ENCODE assay signal across 8 mouse cellular contexts in genomic region chr1:155158970-155159484, GRCm38 (mm10). TPM values are rescaled to one million over a fixed set of nuclear protein-coding genes. Genes with fewer than 3 reads are reported as not detected.
DNase-seq lines count a peak whose midpoint lies in the region; ATAC-seq and TF ChIP-seq lines count a peak whose summit lies in the region.

No protein-coding gene starts in this region.

- WGBS in spleen, adult 2 months: under 1% methylated on average over 44 of the region's 46 CpGs
- WGBS in intestine, postnatal 0 days: under 1% methylated on average over 46 of the region's 46 CpGs
- WGBS in liver, embryonic 13.5 days (ENCODE audit: insufficient replicate concordance): under 1% methylated on average over 46 of the region's 46 CpGs

- H3K9ac ChIP-seq in intestine, postnatal 0 days (ENCODE audit: low read depth, low read length): peak overlapping the region; percentile 83
- peak overlapping the region; percentile 92 for H3K9ac ChIP-seq in liver, embryonic 13.5 days

- peak; percentile 40 for ATAC-seq in intestine, postnatal 0 days
- no peak; the same call in none of the 2 replicates for ATAC-seq in liver, embryonic 13.5 days (ENCODE audit: low read depth)

- TF ChIP-seq POLR2A in spleen, adult 2 months (IDR thresholded peaks at IDR 0.05; ENCODE audit: low read depth, low read length): no peak

- H3K36me3 ChIP-seq in spleen, adult 2 months (ENCODE audit: control insufficient read depth, insufficient read depth, low read length): no peaks in the 10 kb centered on the region
- no peaks in the 10 kb centered on the region for H3K36me3 ChIP-seq in intestine, postnatal 0 days (ENCODE audit: control insufficient read depth, insufficient read depth)
- no peaks in the 10 kb centered on the region for H3K36me3 ChIP-seq in liver, embryonic 13.5 days

- peak in 1 of 2 experiments; percentile 26 for DNase-seq in spleen, adult 2 months (ENCODE audit: low read depth in 1 of 2, low spot score in 2 of 2)
- no peak for DNase-seq in spleen, adult 12 weeks (ENCODE audit: low spot score)
- peak; percentile 50 to 51 for DNase-seq in cerebellum, postnatal 36 days
- peak; percentile 61 to 71 for DNase-seq in heart, adult 18-20 months
- peak; percentile 31 for DNase-seq in liver, embryonic 13.5 days
- peak; percentile 77 for DNase-seq in naive thymus-derived CD4-positive, alpha-beta T cell, adult 2 months (ENCODE audit: low read depth)
- peak; percentile 56 for DNase-seq in thymus, postnatal 0 days (ENCODE audit: low spot score)

- peak overlapping the region; percentile 83 for H3K4me3 ChIP-seq in spleen, adult 2 months (ENCODE audit: extremely low read depth, insufficient read depth, insufficient read length)
- peak overlapping the region; percentile 99 for H3K4me3 ChIP-seq in intestine, postnatal 0 days (ENCODE audit: low read depth, low read length)
- H3K4me3 ChIP-seq in liver, embryonic 13.5 days (replicated peaks): peak overlapping the region; percentile 97

- no peaks in the 10 kb centered on the region for H3K27me3 ChIP-seq in spleen, adult 2 months (ENCODE audit: control insufficient read depth, insufficient read depth, low read length)
- H3K27me3 ChIP-seq in intestine, postnatal 0 days (replicated peaks; ENCODE audit: control insufficient read depth, insufficient read depth, low read length): no peaks in the 10 kb centered on the region; the same call in 1 of the 2 replicates
- H3K27me3 ChIP-seq in liver, embryonic 13.5 days: no peaks in the 10 kb centered on the region

- peak overlapping the region; percentile 64 for H3K27ac ChIP-seq in spleen, adult 2 months (ENCODE audit: insufficient read depth, low read length)
- H3K27ac ChIP-seq in intestine, postnatal 0 days (ENCODE audit: low read depth, low read length): peak overlapping the region; percentile 75
- peak overlapping the region; percentile 62 for H3K27ac ChIP-seq in liver, embryonic 13.5 days

- TF ChIP-seq CTCF in spleen, adult 2 months (IDR thresholded peaks at IDR 0.05; ENCODE audit: extremely low read depth, insufficient read depth, insufficient read length, insufficient replicate concordance): no peak
- TF ChIP-seq CTCF in intestine, postnatal 0 days (IDR thresholded peaks at IDR 0.05; ENCODE audit: low read depth): peak; percentile 47

- no peaks in the 10 kb centered on the region for H3K9me3 ChIP-seq in intestine, postnatal 0 days (ENCODE audit: control insufficient read depth)
- no peaks in the 10 kb centered on the region for H3K9me3 ChIP-seq in liver, embryonic 13.5 days (replicated peaks)

- no peaks in the 10 kb centered on the region; the same call in 1 of the 2 replicates for H3K4me1 ChIP-seq in spleen, adult 2 months (ENCODE audit: control insufficient read depth, insufficient read depth, insufficient read length)
- H3K4me1 ChIP-seq in intestine, postnatal 0 days (replicated peaks; ENCODE audit: control insufficient read depth, insufficient read depth, low read length): no peaks in the 10 kb centered on the region
- H3K4me1 ChIP-seq in liver, embryonic 13.5 days (replicated peaks): peaks cover 37% of the 10 kb centered on the region

- H3K4me2 ChIP-seq in intestine, postnatal 0 days (replicated peaks; ENCODE audit: low read depth): peak overlapping the region; percentile 90
- H3K4me2 ChIP-seq in liver, embryonic 13.5 days: peak overlapping the region; percentile 91

RNA-seq across cellular contexts. Expression of gene Stx6, which starts 0.5 kb away (rescaled TPM):
- polyA plus RNA-seq in spleen, adult 2 months (2012; rRNA removed): 35.0 and 45.6 TPM in 2 replicates
- 10 to 100 TPM; 17.5 to 20.2 TPM for total RNA-seq in heart, adult 18-20 months (2021)
- polyA plus RNA-seq in intestine, postnatal 0 days (2015; fragmentation: Nextera tagmentation; extraction: Ambion mirVana): 25.2 and 28.3 TPM in 2 replicates
- polyA plus RNA-seq in liver, embryonic 13.5 days (2015; fragmentation: Nextera tagmentation; extraction: Ambion mirVana): 10.8 and 12.5 TPM in 2 replicates
- 120 and 150 TPM in 2 replicates for polyA plus RNA-seq in thymus, postnatal 0 days (2015; fragmentation: Nextera tagmentation; extraction: Ambion mirVana)

RNA-seq across cellular contexts. Expression of gene Mr1, which starts 12.4 kb away (rescaled TPM):
- 1.7 and 2.2 TPM in 2 replicates for polyA plus RNA-seq in spleen, adult 2 months (2012; rRNA removed)
- total RNA-seq in heart, adult 18-20 months (2021): 1 to 10 TPM; 6.7 to 7.8 TPM
- 2.8 and 3.4 TPM in 2 replicates for polyA plus RNA-seq in intestine, postnatal 0 days (2015; fragmentation: Nextera tagmentation; extraction: Ambion mirVana)
- polyA plus RNA-seq in liver, embryonic 13.5 days (2015; fragmentation: Nextera tagmentation; extraction: Ambion mirVana): 0.37 and 0.56 TPM in 2 replicates
- 31.1 and 34.0 TPM in 2 replicates for polyA plus RNA-seq in thymus, postnatal 0 days (2015; fragmentation: Nextera tagmentation; extraction: Ambion mirVana)

RNA-seq across cellular contexts. Expression of gene Ier5, which starts 59.6 kb away (rescaled TPM):
- polyA plus RNA-seq in spleen, adult 2 months (2012; rRNA removed): 47.7 and 82.0 TPM in 2 replicates
- total RNA-seq in heart, adult 18-20 months (2021): 10 to 100 TPM; 18.8 to 21.4 TPM
- polyA plus RNA-seq in intestine, postnatal 0 days (2015; fragmentation: Nextera tagmentation; extraction: Ambion mirVana): 6.1 and 6.8 TPM in 2 replicates
- polyA plus RNA-seq in liver, embryonic 13.5 days (2015; fragmentation: Nextera tagmentation; extraction: Ambion mirVana): 1.6 and 1.9 TPM in 2 replicates
- 6.4 and 10.8 TPM in 2 replicates for polyA plus RNA-seq in thymus, postnatal 0 days (2015; fragmentation: Nextera tagmentation; extraction: Ambion mirVana)
